Mouse (Mus musculus) brain, embryonic 14.5 days (tissue): Measurements from ENCODE around the gene Ehbp1.

Experiments used
- CTCF ChIP-seq: fragments of 200-500 bp; IDR thresholded peaks from 2 replicates; pipeline ENCODE4 v1.5.1; 2012; ENCODE audit warnings: inconsistent platforms, mild to moderate bottlenecking, moderate library complexity, borderline replicate concordance; ENCODE audit not compliant: insufficient read depth, insufficient read length; ENCODE audit errors: extremely low read depth
- POLR2A ChIP-seq: fragments of 200-500 bp; IDR thresholded peaks from 2 replicates; pipeline ENCODE4 v1.6.1; 2012; ENCODE audit warnings: mild to moderate bottlenecking, inconsistent platforms, borderline replicate concordance; ENCODE audit not compliant: poor library complexity, insufficient read depth, insufficient read length, severe bottlenecking; ENCODE audit errors: extremely low read depth

DNA sequence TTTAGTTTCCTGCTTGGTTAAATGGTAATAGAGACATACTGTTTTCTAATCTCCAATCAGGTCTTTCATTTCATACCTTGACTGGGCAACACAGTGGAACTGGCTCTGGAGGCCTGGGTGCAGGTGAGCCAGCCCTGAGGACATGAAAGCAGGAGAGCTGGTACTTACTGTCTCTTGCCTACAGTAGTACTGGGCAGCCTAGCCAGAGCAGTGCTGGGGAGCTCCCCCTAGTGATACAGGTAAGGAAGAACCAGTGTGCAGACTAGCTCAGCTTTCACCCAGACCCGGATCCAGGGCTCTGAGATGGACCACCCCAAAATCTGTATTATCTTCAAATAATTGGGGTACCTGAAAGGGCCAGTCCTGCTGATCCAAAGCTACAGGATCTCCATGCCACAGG lies 107.4 kb downstream of the Ehbp1 start:
- TF ChIP-seq POLR2A, result no peak
- TF ChIP-seq CTCF, result peak; percentile 30; the same call in 1 of the 2 replicates
